9 mouse cellular contexts compared by ENCODE assay signal in genomic region chr9:122022776-122023175, GRCm38 (mm10). TPM values are rescaled to one million over a fixed set of nuclear protein-coding genes. Genes with fewer than 3 reads are reported as not detected.
DNase-seq lines count a peak whose midpoint lies in the region; ATAC-seq and TF ChIP-seq lines count a peak whose summit lies in the region.
"Had no signal": no experiment of that assay in that cellular context is flagged by ENCODE, and none has a peak within 500 bp of the region (broad histone marks: within the 10 kb centered on the region; RNA-seq: fewer than 3 reads in every experiment).

No protein-coding gene starts in this region.

- H3K9me3 ChIP-seq in heart, embryonic 14.5 days (ENCODE audit: control insufficient read depth, low read length) = no peaks in the 10 kb centered on the region
- H3K9me3 ChIP-seq in liver, embryonic 12.5 days (replicated peaks) = no peaks in the 10 kb centered on the region

- no peak overlapping the region for H3K4me3 ChIP-seq in layer of hippocampus, adult 2 months
- H3K4me3 ChIP-seq in heart, embryonic 14.5 days (ENCODE audit: control insufficient read depth in 1 of 2, insufficient read depth in 1 of 2, low read depth in 1 of 2, low read length in 2 of 2) = no peak overlapping the region
- H3K4me3 ChIP-seq in liver, embryonic 12.5 days = no peak overlapping the region

- peak; percentile 61 for ATAC-seq in heart, embryonic 14.5 days (ENCODE audit: insufficient number of reproducible peaks, insufficient read depth, low FRiP score, low read depth)
- 0 out of 2 replicates have a peak, but pooled peaks have one; percentile 37 for ATAC-seq in liver, embryonic 12.5 days

- peak overlapping the region; percentile 75 for H3K27ac ChIP-seq in layer of hippocampus, adult 2 months
- H3K27ac ChIP-seq in heart, embryonic 14.5 days (replicated peaks in 1 of 2; ENCODE audit: control insufficient read depth in 1 of 2, insufficient read depth in 1 of 2, low read depth in 2 of 2, low read length in 2 of 2) = peak overlapping the region; percentile 51 to 73; a peak in 3 of 4 replicates
- 0 out of 2 replicates have a peak overlapping the region, but pooled peaks have one; percentile 11 for H3K27ac ChIP-seq in liver, embryonic 12.5 days

- 46% methylated on average over 9 of the region's 9 CpGs for WGBS in heart, embryonic 14.5 days
- WGBS in liver, embryonic 12.5 days (ENCODE audit: insufficient replicate concordance) = 29% methylated on average over 9 of the region's 9 CpGs

- DNase-seq in layer of hippocampus, adult 2 months (ENCODE audit: low spot score in 2 of 2) = no peak
- no peak for DNase-seq in layer of hippocampus, adult 9-10 months (ENCODE audit: low spot score)
- peak; percentile 90 for DNase-seq in cerebellum, adult 11-12 months
- DNase-seq in yolk sac, embryonic 10.5 days (ENCODE audit: low spot score) = peak; percentile 52
- no peak for DNase-seq in urinary bladder, postnatal 10 days (ENCODE audit: low spot score)
- no peak for DNase-seq in retina, embryonic 14.5 days (ENCODE audit: low spot score)

- H3K4me1 ChIP-seq in heart, embryonic 14.5 days (ENCODE audit: control insufficient read depth in 2 of 2, insufficient read depth in 2 of 2, low read length in 2 of 2) = peaks cover 27 to 40% of the 10 kb centered on the region in 2 experiments
- H3K4me1 ChIP-seq in liver, embryonic 12.5 days = 0 out of 2 replicates have a peak, but pooled peaks cover 3% of the 10 kb centered on the region

- H3K9ac ChIP-seq in heart, embryonic 14.5 days (ENCODE audit: low read length) = no peak overlapping the region
- no peak overlapping the region for H3K9ac ChIP-seq in liver, embryonic 12.5 days

- no peaks in the 10 kb centered on the region for H3K36me3 ChIP-seq in heart, embryonic 14.5 days (ENCODE audit: control insufficient read depth, insufficient read depth, low read length)
- no peaks in the 10 kb centered on the region for H3K36me3 ChIP-seq in liver, embryonic 12.5 days

- no peaks in the 10 kb centered on the region for H3K27me3 ChIP-seq in heart, embryonic 14.5 days (ENCODE audit: control insufficient read depth, insufficient read depth, low read length)
- no peaks in the 10 kb centered on the region for H3K27me3 ChIP-seq in liver, embryonic 12.5 days (replicated peaks)

- H3K4me2 ChIP-seq in heart, embryonic 14.5 days (ENCODE audit: low read length) = no peak overlapping the region
- H3K4me2 ChIP-seq in liver, embryonic 12.5 days = no peak overlapping the region

- no peak for TF ChIP-seq CTCF in layer of hippocampus, adult 2 months (conservative IDR thresholded peaks at IDR 0.05)

RNA-seq across cellular contexts. Expression of gene Pomgnt2, which starts 25.9 kb away (rescaled TPM):
- total RNA-seq in layer of hippocampus, adult 2 months (2021) = 10 to 100 TPM; 41.4 to 41.7 TPM
- polyA plus RNA-seq in heart, embryonic 14.5 days (2014; fragmentation: Nextera tagmentation; extraction: Ambion mirVana) = 10.5 and 12.1 TPM in 2 replicates
- polyA plus RNA-seq in liver, embryonic 12.5 days (2016; fragmentation: Nextera tagmentation; extraction: Ambion mirVana) = 3.4 and 3.5 TPM in 2 replicates
- total RNA-seq: MEL had no signal

Comparison
In these comparisons a context has a peak if more than half of its experiments do, and no peak if none do; other contexts are left out.
1. DNase-seq: peak in cerebellum, adult 11-12 months (single experiment) and yolk sac, embryonic 10.5 days (single experiment); none in layer of hippocampus, adult 2 months (0 of 2), layer of hippocampus, adult 9-10 months (single experiment), urinary bladder, postnatal 10 days (single experiment) and retina, embryonic 14.5 days (single experiment).
2. H3K27ac ChIP-seq: peak in every context shown above with its lines; median percentile 75 in layer of hippocampus, adult 2 months; 62 in heart, embryonic 14.5 days; 11 in liver, embryonic 12.5 days.